Mouse (Mus musculus): ENCODE measurements at regions not wholly inside any gene's neighbourhood (a gene's known extent, or its start where the extent isn't known, plus 50 kb on each side); places are given as distances from the start of the nearest gene placed in this dataset.

DNA sequence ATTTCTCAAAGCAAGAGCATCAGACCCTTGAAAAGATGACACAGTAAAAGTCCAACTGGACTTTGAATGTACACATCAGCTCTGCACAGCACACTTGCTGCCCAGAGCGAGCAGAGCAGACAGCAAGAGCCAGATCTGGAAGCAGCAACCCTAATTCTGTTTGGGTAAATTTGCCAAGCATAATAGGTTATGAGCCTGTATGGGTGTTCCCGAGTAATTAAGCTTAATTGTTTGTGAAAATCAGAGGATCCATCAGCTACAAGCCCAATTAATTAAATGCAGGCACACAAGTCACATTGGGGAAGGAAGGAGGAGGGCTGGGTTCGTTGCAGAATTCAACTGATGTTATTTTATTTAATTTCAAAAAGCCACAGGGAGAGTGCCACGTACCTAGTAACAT is 113.9 kb upstream of the Msx2 start:
- no peak for DNase-seq (ENCODE audit: low spot score in 2 of 2)

DNA sequence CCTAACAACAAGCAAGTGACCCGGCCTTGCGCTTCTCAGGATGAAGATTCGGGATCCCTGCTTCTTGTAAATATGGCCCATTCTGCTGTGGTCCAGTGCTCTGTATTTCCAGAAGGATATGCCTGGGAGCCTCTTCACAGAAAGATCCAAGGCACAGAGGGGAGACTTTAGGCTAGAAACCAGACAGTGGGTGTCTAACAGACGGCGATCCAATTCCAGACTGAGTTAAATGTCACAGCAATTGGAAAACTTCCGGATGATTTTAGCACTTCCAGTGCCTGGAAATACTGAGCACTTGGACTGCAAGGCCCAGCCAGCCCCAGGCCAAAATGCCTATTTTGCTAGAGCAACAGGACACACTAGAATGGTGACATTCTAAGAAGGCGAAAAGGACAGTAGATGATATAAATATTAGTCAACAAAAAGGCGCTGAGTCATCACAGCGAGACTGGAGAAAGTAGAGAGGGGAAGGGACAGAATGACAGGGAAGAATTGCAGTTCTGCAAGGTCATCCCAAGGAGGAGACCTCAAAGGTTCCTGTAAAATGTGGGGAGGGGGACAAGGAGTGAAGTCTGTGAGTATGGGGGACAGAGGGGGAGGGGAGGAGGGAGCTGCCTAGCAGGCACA is 111.7 kb upstream of the Msx2 start:
- DNase-seq (ENCODE audit: low spot score in 2 of 2), result no peak

- no peak for DNase-seq (ENCODE audit: low spot score in 2 of 2)
These were observed 81.2 kb upstream of the Msx2 start for GRCm38 (mm10) chr13:53553876-53554577.

GRCm38 (mm10) chr13:53553192-53553875 is 80.5 kb upstream of the Msx2 start:
- DNase-seq (ENCODE audit: low spot score in 2 of 2), result no peak

DNA sequence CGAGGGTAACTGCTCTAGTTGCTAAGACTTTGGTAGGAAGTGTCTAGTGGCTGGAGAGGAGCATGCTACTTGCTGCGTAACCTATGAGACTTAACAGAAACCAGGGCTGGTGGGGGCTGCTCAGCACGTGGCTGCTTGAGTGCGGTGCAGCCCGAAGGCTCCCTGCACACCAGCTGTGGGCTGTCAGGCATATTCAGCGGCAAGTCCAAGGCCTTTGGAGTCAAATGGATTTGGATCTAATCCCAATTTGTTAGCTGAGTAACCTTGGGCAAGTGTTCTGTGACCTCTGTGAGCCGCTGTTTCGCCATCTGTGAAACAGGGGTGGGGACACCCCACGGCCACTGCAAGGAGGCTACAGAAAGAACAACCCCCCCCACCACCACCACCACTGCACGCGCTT is 75.5 kb upstream of the Msx2 start:
- DNase-seq (ENCODE audit: low spot score in 2 of 2), result peak in 1 of 2 experiments; percentile 12

GRCm38 (mm10) chr13:53543291-53543690 is 70.4 kb upstream of the Msx2 start:
- no peak for DNase-seq (ENCODE audit: low spot score in 2 of 2)

GRCm38 (mm10) chr13:53539797-53540196 is 66.9 kb upstream of the Msx2 start:
- no peak for DNase-seq (ENCODE audit: low spot score in 2 of 2)

DNA sequence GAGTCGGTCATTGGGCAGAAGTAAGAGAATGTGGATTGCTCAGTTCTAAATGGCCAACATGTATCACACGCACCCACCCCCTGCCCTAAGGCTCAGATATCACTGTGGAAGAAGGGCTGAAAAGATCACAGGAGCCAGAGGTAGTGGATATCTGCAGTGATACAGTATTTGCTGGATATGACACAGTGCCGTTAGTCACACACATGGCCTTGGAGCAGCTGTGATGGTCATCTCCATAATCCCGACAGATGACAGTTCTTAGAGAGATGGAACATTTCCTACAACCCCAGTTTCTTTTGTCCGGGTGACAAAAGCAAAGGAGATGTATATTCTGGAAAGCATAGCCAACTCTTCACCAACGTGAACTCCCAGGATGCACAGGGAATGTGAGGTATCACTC is 65.1 kb upstream of the Msx2 start:
- DNase-seq (ENCODE audit: low spot score in 2 of 2), result no peak

DNA sequence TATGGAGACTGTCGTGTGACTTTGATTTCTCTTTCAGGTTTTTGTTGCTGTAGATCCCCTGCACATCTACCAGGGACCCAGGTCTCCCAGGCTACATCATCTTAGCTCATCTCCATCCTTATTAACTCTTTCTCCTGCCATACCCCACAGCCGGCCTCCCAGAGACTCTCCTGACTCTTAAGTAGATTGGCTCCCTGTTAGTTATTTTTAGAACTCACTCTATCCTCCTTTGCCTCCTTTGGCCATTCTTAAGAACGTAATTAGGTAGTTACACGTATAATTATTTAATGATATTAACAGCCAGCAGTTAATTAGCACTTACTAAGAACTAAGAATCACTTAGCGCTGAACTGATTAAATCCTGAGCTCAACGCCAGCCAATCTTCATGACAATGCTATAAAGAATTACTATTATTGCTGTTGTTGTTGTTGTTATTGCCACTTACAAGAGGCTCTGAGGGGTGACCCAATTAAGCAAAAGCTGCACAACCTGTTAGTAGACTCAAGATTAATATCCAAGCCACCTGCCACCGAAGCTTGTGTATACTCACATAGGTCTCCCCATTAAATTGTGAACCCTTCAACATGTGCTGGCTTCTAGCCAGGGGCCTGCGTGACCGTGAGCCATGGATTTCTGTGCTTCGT is 63.0 kb upstream of the Msx2 start:
- no peak for DNase-seq (ENCODE audit: low spot score in 2 of 2)

DNA sequence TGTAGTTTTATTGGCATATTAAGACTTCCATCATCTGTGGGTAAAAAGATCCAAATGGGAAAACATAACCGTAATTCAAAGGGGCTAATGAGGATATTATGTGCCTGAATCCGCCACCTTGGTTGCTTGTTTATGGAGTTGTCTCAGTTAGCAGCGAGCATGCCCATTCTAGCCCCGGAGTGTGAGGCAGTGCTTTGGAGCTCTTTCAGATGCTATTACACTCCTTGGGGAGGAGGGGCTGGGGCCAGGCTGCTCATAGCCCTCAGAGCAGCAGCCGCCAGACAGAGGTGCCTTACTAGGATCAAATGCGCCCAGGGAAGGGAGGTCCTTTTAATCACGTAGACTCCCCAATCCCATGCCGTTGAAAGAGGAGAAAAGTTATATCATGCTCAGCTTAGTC is 60.9 kb upstream of the Msx2 start:
- no peak for DNase-seq (ENCODE audit: low spot score in 2 of 2)

GRCm38 (mm10) chr13:53526880-53527279 is 54.0 kb upstream of the Msx2 start:
- no peak for DNase-seq (ENCODE audit: low spot score in 2 of 2)

DNA sequence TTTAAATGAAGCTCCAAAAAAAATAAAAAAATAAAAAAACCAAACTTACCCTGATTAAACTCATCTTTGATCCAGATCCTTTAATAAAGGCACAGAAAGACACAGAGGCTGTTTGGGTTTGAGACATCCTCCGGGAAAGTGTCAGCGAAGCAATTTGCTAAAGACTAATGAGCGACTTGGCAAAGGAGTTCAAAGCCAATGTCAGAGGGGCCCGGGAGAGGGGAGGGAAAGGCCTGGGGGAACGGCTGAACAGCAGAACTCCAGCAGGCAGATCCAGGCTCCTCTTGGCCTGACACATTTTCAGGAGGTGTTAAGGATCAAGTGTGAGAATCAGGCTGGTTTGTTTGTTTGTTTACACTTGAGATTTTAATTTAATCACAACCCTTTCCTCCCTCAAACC is 49.9 kb upstream of the Msx2 start:
- DNase-seq (ENCODE audit: low spot score in 2 of 2), result no peak

Measured in heart, adult 9 months (tissue).